Mouse (Mus musculus) G1E-ER4 (cell line): Measurements from ENCODE around the gene Olfr1200. TPM values are rescaled to one million over a fixed set of nuclear protein-coding genes. Genes with fewer than 3 reads are reported as not detected.

ENCODE experiments used
- GATA1 ChIP-seq: IDR thresholded peaks from one replicate; pipeline ENCODE4 v1.8.0; 2012; ENCODE audit warnings: low read length, inconsistent platforms
- polyA plus RNA-seq: library from polyadenylated mRNA; stranded (reverse); fragments of >175 nt; gene quantifications from 2 replicates; pipeline ENCODE4 v1.2.3, GENCODE M21; 2012

The Olfr1200 gene
- polyA plus RNA-seq, result not detected in 2 replicates

DNA sequence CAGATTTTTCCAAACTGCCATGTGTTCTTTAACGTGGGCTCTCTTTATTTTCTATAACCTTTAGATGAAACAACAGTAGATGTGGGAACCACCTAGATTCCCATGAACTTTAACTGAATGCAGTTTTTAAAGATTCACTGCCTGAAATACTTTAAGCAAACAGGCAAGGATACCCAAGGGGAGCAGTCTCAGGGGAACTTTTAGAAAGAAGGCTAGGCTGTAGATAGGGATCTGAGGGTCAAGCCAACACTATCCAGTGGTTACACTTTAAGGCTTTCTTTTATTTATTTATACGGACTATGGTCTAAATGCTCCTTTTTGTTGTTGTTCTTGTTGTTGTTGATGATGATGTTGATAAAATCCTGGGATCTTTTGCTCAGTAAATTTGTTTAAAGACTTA, at the start of gene Olfr1200:
TSS of gene Olfr1200 (minus strand) at position 101 of the 400 bp plus-strand sequence.
- TF ChIP-seq GATA1, result no peak

DNA sequence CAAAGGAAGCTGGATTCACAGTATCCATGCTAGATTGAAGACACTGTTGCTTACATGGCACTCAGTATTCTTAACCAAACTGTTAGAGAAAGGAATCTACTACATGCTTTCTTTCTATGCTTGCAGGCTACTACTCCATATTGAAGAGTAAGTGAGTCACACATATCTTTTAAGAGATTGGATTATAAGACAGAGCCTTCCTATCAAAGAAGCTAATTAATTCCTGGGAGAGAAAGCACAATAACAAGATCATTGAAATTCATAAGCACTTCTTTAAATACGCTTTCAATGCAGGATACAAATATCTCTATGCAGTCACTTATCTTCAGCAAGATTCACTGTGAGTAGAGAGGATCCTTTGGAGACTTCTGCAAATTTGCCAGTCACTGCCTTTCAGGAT, 43.9 kb upstream of the Olfr1200 start, which contains the start of gene Olfr1202:
TSS of gene Olfr1202 (plus strand) at position 301 of the 400 bp plus-strand sequence.
- TF ChIP-seq GATA1, result no peak

DNA sequence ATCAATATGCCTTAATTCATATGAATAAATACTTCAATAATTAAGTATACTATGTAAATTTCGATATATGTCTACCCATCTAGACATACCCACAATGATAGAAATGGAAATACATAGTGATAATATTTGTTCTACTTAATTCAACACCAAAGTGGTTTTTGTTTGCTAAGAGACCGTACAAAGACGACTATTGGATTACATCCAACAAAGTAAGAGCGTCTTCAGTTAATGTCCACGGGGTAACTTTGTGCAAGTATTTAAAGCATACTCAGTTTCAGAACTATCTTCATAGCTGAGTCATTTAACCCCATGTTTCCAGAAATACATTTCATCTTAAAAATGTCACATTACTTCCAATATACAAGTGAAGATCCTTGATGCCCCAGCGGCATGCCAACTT, 22.4 kb upstream of the Olfr1200 start, which contains the start of gene Olfr1201:
TSS of gene Olfr1201 (plus strand) at position 301 of the 400 bp plus-strand sequence.
- TF ChIP-seq GATA1, result no peak

DNA sequence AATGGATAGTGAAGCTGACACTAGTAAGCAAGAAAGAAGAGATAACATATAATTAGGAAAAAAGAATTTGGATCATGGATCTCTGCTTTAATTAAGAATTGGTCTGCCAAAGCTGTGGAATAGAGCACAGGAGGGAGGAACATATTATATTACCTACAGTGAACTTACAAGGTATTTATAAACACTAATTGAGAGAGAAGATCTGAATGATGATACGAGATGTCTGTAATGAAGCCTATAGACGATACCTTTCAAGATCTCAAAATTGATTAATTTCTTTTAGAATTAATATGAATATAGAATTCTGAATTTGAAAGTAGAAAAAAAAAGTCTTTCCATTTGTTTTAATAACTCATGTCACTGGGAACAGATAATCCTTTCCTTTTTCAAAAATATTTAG, 9.9 kb downstream of the Olfr1200 start, which contains the start of gene Olfr1199:
TSS of gene Olfr1199 (minus strand) at position 101 of the 400 bp plus-strand sequence.
- TF ChIP-seq GATA1, result no peak

DNA sequence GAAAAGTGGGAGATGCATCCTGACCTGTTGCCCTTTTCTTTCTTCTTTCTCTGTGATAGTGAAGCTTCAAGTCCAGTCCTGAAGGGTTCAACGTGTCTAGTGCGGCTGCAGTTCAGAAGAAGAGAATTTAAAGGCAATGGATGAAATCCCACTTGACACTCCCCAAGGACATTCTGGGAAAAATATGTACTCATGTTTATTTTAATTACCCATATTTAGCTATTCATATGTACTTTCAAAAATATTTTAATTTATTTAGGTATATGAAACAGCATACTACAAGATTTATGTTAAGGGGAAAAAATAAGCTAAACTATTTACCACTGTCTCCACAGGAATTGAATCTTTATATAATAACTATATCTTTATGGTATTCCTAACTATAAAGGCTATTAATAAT, 19.0 kb downstream of the Olfr1200 start, which contains the start of gene Olfr1198:
TSS of gene Olfr1198 (minus strand) at position 101 of the 400 bp plus-strand sequence.
- no peak for TF ChIP-seq GATA1

DNA sequence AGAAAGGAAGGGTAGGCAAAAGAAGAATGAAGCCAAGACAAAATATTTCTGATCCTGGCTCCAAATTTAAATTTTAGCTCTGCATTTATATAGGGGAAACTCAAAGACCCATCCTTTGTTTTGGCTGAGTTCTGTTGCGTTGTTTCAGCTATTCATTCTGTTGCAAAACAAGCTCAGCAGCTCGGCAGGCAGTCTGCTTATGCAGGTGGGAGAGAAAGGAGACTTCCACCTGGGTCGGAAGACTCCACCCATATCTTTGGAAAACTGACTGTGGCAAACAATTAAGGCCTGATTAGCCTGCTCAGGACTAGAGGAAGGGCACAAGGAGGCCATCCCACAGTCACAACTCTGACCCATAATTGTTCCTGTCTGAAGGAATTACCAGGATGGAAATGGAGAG, 26.9 kb downstream of the Olfr1200 start:
- TF ChIP-seq GATA1, result no peak

DNA sequence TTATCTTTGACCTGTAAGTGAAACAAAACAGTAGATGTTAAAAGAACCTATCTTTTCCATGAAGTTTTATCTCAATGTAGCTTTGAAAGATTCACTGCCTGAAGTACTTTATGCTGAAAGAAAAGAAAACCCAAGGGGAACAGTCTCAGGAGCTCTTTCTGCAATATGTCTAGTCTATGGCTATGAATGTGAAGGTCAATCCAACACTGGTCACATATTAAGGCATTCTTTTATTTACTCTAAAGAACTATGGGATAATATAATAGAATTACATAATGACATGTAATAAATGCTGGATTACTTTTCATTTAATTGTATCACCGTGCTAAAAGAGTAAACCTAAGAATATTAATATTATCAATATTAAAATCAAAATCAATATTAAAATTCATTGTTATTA, 38.0 kb downstream of the Olfr1200 start, which contains the start of gene Olfr1197:
TSS of gene Olfr1197 (minus strand) at position 101 of the 400 bp plus-strand sequence.
- TF ChIP-seq GATA1, result no peak

Other genes with a start within 250 kb of the Olfr1200 start
- not detected in 2 replicates for gene Olfr1188, start 213.6 kb downstream of the Olfr1200 start, polyA plus RNA-seq
- not detected in 2 replicates for gene Olfr1189, start 184.0 kb downstream of the Olfr1200 start, polyA plus RNA-seq
- gene Olfr1191-ps1, start 129.9 kb downstream of the Olfr1200 start, polyA plus RNA-seq, result not detected in 2 replicates
- gene Olfr1192-ps1, start 122.0 kb downstream of the Olfr1200 start, polyA plus RNA-seq, result not detected in 2 replicates
- not detected in 2 replicates for gene Olfr1193, start 94.9 kb downstream of the Olfr1200 start, polyA plus RNA-seq
- gene Olfr1195, start 81.3 kb downstream of the Olfr1200 start, polyA plus RNA-seq, result not detected in 2 replicates
- not detected in 2 replicates for gene Olfr1196, start 65.9 kb downstream of the Olfr1200 start, polyA plus RNA-seq
- not detected in 2 replicates for gene Olfr1197, start 38.1 kb downstream of the Olfr1200 start, polyA plus RNA-seq
- not detected in 2 replicates for gene Olfr1198, start 19.1 kb downstream of the Olfr1200 start, polyA plus RNA-seq
- not detected in 2 replicates for gene Olfr1199, start 10.0 kb downstream of the Olfr1200 start, polyA plus RNA-seq
- gene Olfr1201, start 22.5 kb upstream of the Olfr1200 start, polyA plus RNA-seq, result not detected in 2 replicates
- not detected in 2 replicates for gene Olfr1202, start 44.0 kb upstream of the Olfr1200 start, polyA plus RNA-seq
- not detected in 2 replicates for gene Olfr1205, start 59.2 kb upstream of the Olfr1200 start, polyA plus RNA-seq
- not detected in 2 replicates for gene Olfr1204, start 78.8 kb upstream of the Olfr1200 start, polyA plus RNA-seq
- gene Olfr1206, start 92.7 kb upstream of the Olfr1200 start, polyA plus RNA-seq, result not detected in 2 replicates
- not detected in 2 replicates for gene Olfr1208, start 131.8 kb upstream of the Olfr1200 start, polyA plus RNA-seq
- not detected in 2 replicates for gene Olfr1209, start 144.7 kb upstream of the Olfr1200 start, polyA plus RNA-seq
- not detected in 2 replicates for gene Olfr1211, start 167.6 kb upstream of the Olfr1200 start, polyA plus RNA-seq
- gene Olfr1212, start 183.5 kb upstream of the Olfr1200 start, polyA plus RNA-seq, result not detected in 2 replicates
- not detected in 2 replicates for gene Gm13762, start 209.8 kb upstream of the Olfr1200 start, polyA plus RNA-seq
- not detected in 2 replicates for gene Olfr1214, start 222.2 kb upstream of the Olfr1200 start, polyA plus RNA-seq
- gene Olfr1215, start 236.5 kb upstream of the Olfr1200 start, polyA plus RNA-seq, result not detected in 2 replicates
- not detected in 2 replicates for gene Olfr1216, start 247.9 kb upstream of the Olfr1200 start, polyA plus RNA-seq